Mouse (Mus musculus) brain, embryonic 14.5 days (tissue): ENCODE data around the gene Brk1.

Experiments
- CTCF ChIP-seq: fragments of 200-500 bp; IDR thresholded peaks from 2 replicates; pipeline ENCODE4 v1.5.1; 2012; ENCODE audit warnings: inconsistent platforms, mild to moderate bottlenecking, moderate library complexity, borderline replicate concordance; ENCODE audit not compliant: insufficient read depth, insufficient read length; ENCODE audit errors: extremely low read depth
- POLR2A ChIP-seq: fragments of 200-500 bp; IDR thresholded peaks from 2 replicates; pipeline ENCODE4 v1.6.1; 2012; ENCODE audit warnings: mild to moderate bottlenecking, inconsistent platforms, borderline replicate concordance; ENCODE audit not compliant: poor library complexity, insufficient read depth, insufficient read length, severe bottlenecking; ENCODE audit errors: extremely low read depth

DNA sequence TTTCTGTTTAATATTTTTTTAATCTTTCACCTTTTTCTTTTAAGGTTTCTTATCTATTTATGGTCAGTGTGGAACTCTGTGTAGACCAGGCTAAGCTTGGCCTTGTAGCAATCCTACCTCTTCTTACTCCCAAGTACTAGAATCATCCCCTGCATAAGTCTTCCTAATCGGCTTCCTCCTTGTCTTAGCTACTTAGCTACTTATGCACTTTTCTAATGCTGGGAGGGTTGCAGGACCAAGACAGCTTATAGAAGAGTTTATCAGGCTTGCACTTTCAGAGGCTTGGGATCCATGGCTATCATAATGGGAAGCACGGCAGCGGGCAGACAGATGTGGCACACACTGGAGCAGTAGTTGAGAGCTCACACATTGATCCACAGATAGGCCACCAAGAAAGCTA is 25.3 kb upstream of the Brk1 start:
- no peak for TF ChIP-seq CTCF
- no peak for TF ChIP-seq POLR2A
